Mouse (Mus musculus): ENCODE measurements around the gene Isoc2b.
"Not testable (repeated sequence)": the region's sequence is repeated elsewhere in the genome, so short reads cannot be mapped to it uniquely, and the experiment has no call there.

Isoc2b gene

GRCm38 (mm10) chr7:4835631-4836327 lies 34.3 kb downstream of the Isoc2b start:
- DNase-seq (ENCODE audit: low spot score) = no peak

DNA sequence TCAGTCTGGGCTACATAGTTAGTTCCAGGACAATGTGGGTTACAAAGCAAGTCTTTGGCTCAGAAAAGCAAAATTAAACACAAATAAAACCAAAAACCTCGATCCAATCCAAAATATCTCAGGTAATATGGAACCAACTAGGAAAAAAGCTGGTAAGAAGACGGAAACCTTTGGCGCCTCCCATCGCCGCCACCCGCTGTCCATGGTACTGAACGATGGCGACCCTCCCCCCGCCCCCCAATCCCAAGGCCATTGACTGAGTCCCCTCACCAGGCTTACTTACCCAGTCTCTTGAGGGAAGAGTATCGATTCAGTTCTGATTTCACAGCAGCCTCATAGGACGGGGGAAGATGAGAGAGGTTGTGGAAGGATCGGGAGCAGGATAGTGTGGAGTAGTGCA lies 39.6 kb downstream of the Isoc2b start:
- no peak for DNase-seq (ENCODE audit: low spot score)

- DNase-seq (ENCODE audit: low spot score) = no peak
These were observed 44.7 kb downstream of the Isoc2b start for GRCm38 (mm10) chr7:4825365-4825764.

DNA sequence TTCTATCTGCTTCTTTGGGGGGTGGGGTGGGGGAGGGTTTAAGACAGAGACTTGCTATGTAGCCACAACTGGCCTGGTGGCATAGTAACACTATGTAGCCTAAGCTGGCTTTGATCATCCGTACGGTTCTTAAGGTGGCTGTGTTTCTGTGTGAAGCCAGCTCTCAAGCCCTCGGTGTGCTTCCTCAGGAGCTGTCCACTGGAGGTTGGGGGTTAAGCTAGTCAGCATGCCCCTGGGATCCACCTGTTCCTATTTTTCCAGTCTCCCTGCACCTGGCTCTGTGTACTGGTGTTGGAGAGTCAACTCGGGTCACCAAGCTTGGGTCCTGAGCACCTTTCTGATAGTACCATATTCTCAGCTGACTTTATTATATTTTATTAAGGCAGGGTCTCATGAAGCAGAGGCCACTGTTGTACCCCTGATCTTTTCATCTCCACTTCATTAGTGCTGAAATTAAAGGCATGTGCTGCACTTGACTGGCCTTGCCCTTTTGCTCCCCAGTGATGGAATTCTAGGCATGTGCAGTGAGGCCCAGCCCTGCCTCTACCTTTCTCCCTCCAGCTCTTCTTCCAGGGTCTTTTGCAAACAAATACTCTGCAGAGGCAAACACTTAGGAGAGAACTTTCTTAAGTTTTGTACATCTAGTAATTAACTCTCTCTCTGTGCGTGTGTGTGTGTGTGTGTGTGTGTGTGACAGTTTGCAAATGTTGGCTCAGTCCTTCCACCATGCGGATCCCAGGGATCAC lies 47.7 kb downstream of the Isoc2b start:
- DNase-seq (ENCODE audit: low spot score) = no peak

- no peak for DNase-seq (ENCODE audit: low spot score)
These were observed 48.4 kb downstream of the Isoc2b start for GRCm38 (mm10) chr7:4821690-4822089.

DNA sequence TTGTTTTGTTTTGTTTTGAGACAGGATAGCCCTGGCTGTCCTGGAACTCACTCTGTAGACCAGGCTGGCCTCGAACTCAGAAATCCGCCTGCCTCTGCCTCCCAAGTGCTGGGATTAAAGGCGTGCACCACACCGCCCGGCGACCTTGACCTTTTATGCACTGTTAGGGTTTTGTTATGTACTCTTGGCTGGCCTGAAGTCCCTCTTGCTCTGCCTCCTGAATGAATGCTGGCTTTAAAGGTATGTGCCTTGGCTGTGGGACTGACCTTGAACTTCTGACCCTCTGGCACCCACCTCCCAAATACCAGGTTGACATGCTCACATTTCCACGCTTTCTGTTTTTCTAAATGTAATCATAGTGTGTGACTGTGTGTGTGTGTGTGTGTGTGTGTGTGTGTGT lies 49.1 kb downstream of the Isoc2b start:
- not testable (repeated sequence) for DNase-seq (ENCODE audit: low spot score)

GRCm38 (mm10) chr7:4816559-4816958 lies 53.5 kb downstream of the Isoc2b start:
- DNase-seq (ENCODE audit: low spot score) = no peak

DNA sequence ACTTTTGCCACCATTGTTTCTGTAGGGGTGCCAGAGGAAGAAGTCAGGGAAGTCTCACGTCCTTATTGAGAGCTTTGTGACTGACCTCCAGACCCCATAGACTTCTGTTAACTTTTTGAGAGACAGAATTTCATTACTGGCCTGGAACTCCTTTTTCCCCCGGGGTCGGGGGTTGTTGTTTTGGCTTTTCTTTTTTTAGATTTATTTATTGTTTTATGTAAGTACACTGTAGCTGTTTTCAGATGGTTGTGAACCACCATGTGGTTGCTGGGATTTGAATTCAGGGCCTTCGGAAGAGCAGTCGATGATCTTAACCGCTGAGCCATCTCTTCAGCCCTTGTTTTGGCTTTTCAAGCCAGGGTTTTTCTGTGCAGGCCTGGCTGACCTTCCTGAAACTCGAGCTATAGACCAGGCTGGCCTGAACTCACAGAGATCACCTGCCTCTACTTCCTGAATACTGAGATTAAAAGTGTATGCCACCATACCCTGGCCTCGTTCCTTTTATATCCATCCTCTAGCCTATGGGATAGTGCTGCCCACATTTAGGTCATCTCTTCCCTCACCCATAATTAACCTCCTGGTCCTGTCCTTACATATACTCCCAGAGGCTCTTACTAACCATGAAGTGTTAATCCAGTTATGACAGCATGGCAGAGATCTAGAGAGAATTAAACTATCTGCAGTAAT lies 56.8 kb downstream of the Isoc2b start:
- no peak for DNase-seq (ENCODE audit: low spot score)

- DNase-seq (ENCODE audit: low spot score) = peak; percentile 98
These were observed 57.6 kb downstream of the Isoc2b start, which contains the start of gene Ube2s for GRCm38 (mm10) chr7:4812303-4813104. TSS of gene Ube2s (minus strand) at chr7:4812590.

DNA sequence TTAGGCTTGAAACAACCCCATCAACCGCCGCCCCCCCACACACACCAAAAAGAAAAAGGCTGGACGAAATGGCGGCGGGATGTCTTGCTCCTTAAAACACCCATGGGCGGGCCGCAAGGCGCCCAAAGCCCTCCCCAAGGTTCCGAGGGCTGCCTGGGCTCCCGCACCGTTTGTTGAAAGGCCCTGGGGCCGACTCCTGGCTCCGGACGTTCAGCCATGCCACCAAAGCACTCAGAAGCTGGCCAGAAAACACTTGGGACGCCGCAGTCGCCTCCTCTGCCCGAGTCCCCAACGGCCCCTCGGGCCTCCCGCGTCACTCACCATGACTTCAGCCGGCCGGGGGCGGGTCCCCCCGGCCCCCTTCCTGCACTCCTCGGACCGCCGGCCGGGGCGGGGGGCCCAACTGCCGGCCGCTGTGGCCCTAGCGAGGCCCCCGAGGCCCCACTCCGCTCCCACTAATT lies 58.2 kb downstream of the Isoc2b start:
- peak; percentile 51 for DNase-seq (ENCODE audit: low spot score)

DNA sequence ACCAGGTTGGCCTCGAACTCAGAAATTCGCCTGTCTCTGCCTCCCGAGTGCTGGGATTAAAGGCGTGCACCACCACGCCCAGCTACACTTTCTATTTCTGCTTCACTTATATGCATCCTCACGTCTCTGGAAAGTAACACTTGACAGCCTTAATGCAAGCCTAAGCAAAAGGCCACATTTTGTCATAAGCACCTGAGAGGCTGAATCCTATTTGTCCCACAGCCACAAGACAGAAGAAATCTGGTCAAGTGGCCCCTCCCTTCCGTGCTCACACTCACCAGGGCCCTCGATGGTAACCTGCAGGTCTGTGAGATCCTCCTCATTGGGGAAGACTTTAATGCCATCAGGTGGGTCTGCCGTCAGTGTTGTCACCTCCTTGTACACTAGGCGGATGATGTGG lies 58.9 kb downstream of the Isoc2b start:
- not testable (repeated sequence) for DNase-seq (ENCODE audit: low spot score)

DNA sequence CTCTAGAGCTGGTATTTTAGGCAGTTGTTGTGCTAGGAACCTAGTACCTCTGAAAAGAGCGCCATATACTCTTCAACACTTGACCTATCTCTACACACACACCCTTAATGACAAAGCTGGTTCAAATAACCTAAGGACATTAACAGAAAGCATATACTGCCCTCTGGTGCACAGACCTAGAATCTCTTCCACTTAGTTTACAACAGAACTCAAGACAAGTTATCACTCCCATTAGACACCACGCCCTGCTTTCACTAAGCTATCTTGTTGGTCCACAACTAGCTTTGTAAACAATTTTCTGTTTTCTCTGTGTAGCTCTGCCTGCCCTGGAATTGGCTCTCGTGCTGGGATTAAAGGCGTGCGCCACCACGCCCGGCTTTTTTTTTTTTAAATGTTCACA lies 63.3 kb downstream of the Isoc2b start:
- peak; percentile 71 for DNase-seq (ENCODE audit: low spot score)

DNA sequence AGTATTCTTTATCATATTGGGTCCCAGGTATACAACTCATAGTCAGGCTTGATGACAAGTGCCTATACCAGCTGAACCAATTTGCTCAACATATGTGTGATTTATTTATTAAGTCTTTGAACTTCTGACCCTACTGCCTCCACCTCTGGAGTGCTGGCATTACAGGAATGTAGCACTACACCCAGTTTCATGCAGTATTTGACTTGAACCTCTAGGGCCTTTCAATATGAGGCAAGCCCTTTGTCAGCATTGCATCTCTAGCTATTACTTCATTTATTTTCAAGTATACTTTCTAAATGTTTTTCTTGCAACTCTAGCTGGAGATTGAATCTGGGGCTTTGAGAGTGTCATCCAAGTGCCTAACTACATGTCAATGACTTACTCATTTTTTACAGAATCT lies 67.8 kb downstream of the Isoc2b start:
- no peak for DNase-seq (ENCODE audit: low spot score)

GRCm38 (mm10) chr7:4795767-4796433 lies 74.2 kb downstream of the Isoc2b start:
- peak; percentile 67 for DNase-seq (ENCODE audit: low spot score)
